Mouse (Mus musculus) midbrain, embryonic 11.5 days (tissue): ENCODE measurements around the gene Ap3m1. TPM values are rescaled to one million over a fixed set of nuclear protein-coding genes. Genes with fewer than 3 reads are reported as not detected.

Experiments
- ATAC-seq: fragments of 200-750 bp; cut with Nextera tagmentation; 2 replicates; pipeline ENCODE4 v1.8.0; 2017; ENCODE audit warnings: moderate TSS enrichment, moderate library complexity; ENCODE audit not compliant: low FRiP score
- DNase-seq: peaks from one replicate; pipeline ENCODE4 v3.0.0; 2015; ENCODE audit warnings: low spot score; ENCODE audit errors: missing footprints
- H3K27ac ChIP-seq: fragments of 300-500 bp; sonication (generic); 2 replicates; pipeline ENCODE4 v1.5.1; 2014; ENCODE audit warnings: low read depth, low read length
- H3K27me3 ChIP-seq: fragments of 300-500 bp; sonication (generic); 2 replicates; pipeline ENCODE4 v1.6.1; 2014; ENCODE audit warnings: mild to moderate bottlenecking, low read length, moderate library complexity, mixed read lengths; ENCODE audit not compliant: control insufficient read depth, insufficient read depth
- H3K36me3 ChIP-seq: fragments of 300-500 bp; sonication (generic); 2 replicates; pipeline ENCODE4 v1.6.1; 2014; ENCODE audit warnings: mild to moderate bottlenecking, low read length, moderate library complexity, mixed read lengths; ENCODE audit not compliant: control insufficient read depth, insufficient read depth
- H3K4me1 ChIP-seq: fragments of 300-500 bp; sonication (generic); 2 replicates; pipeline ENCODE4 v1.6.1; 2014; ENCODE audit warnings: low read length; ENCODE audit not compliant: control insufficient read depth, insufficient read depth
- H3K4me2 ChIP-seq: fragments of 300-500 bp; sonication (generic); 2 replicates; pipeline ENCODE4 v1.6.1; 2014; ENCODE audit warnings: mild to moderate bottlenecking, moderate library complexity
- H3K4me3 ChIP-seq: fragments of 300-500 bp; sonication (generic); 2 replicates; pipeline ENCODE4 v1.5.1; 2014; ENCODE audit warnings: low read depth, low read length
- H3K9ac ChIP-seq: fragments of 300-500 bp; sonication (generic); 2 replicates; pipeline ENCODE4 v1.6.1; 2014; ENCODE audit warnings: low read length
- H3K9me3 ChIP-seq: fragments of 300-500 bp; sonication (generic); 2 replicates; pipeline ENCODE4 v1.6.1; 2016; ENCODE audit warnings: low read length; ENCODE audit not compliant: control insufficient read depth
- WGBS: fragments of 180-500 bp; shearing (Covaris S2); extraction: QIAGEN DNeasy Blood & Tissue Kit; methylation state at CpG from one replicate; pipeline ENCODE4 v1.1.7; 2014; 5-methylcytosine and 5-hydroxymethylcytosine counted together
- polyA plus RNA-seq: library from polyadenylated mRNA; unstranded; fragments of >200 nt; fragmentation: Nextera tagmentation; extraction: Ambion mirVana; gene quantifications from 2 replicates; pipeline ENCODE4 v1.2.1, GENCODE M21; 2014

The Ap3m1 gene
- polyA plus RNA-seq, 1 experiment from 2014 or later = 143 TPM

- Histone ChIP-seq H3K27ac (no peak overlapping the region), H3K9me3 (no peaks in the 10 kb centered on the region), H3K4me2 (peak overlapping the region; percentile 57), H3K9ac (peak overlapping the region; percentile 74), H3K27me3 (no peaks in the 10 kb centered on the region), H3K36me3 (no peaks in the 10 kb centered on the region), H3K4me3 (peak overlapping the region; percentile 45), H3K4me1 (peaks cover 5% of the 10 kb centered on the region; the same call in 1 of the 2 replicates)
- DNase-seq = peak; percentile 99
- peak; percentile 99 for ATAC-seq
- WGBS = under 1% methylated on average over 56 of the region's 59 CpGs
These were observed 23.6 kb upstream of the Ap3m1 start for GRCm38 (mm10) chr14:21075751-21076500.

- ATAC-seq (no peak), DNase-seq (no peak)
- Histone ChIP-seq H3K4me3 (no peak overlapping the region), H3K9me3 (no peaks in the 10 kb centered on the region), H3K36me3 (no peaks in the 10 kb centered on the region), H3K4me2 (no peak overlapping the region), H3K4me1 (peaks cover 5% of the 10 kb centered on the region; the same call in 1 of the 2 replicates), H3K9ac (no peak overlapping the region), H3K27ac (no peak overlapping the region), H3K27me3 (no peaks in the 10 kb centered on the region)
- 70% methylated on average over 11 of the region's 11 CpGs for WGBS
These were observed 22.4 kb upstream of the Ap3m1 start for GRCm38 (mm10) chr14:21074398-21075320.

GRCm38 (mm10) chr14:21073981-21074380 lies 21.7 kb upstream of the Ap3m1 start:
- no peak overlapping the region for H3K9ac ChIP-seq
- H3K4me1 ChIP-seq = peaks cover 5% of the 10 kb centered on the region; the same call in 1 of the 2 replicates
- ATAC-seq (no peak), DNase-seq (no peak)
- H3K36me3 ChIP-seq = no peaks in the 10 kb centered on the region
- no peaks in the 10 kb centered on the region for H3K9me3 ChIP-seq
- no peaks in the 10 kb centered on the region for H3K27me3 ChIP-seq
- H3K4me2 ChIP-seq = no peak overlapping the region
- no peak overlapping the region for H3K4me3 ChIP-seq
- H3K27ac ChIP-seq = no peak overlapping the region
- 72% methylated on average over 3 of the region's 3 CpGs for WGBS

- Histone ChIP-seq H3K27ac (no peak overlapping the region), H3K4me2 (no peak overlapping the region), H3K27me3 (no peaks in the 10 kb centered on the region), H3K9ac (no peak overlapping the region), H3K36me3 (no peaks in the 10 kb centered on the region), H3K9me3 (no peaks in the 10 kb centered on the region), H3K4me1 (no peaks in the 10 kb centered on the region), H3K4me3 (no peak overlapping the region)
- ATAC-seq (no peak), DNase-seq (no peak)
- 91% methylated on average over 5 of the region's 5 CpGs for WGBS
These were observed 17.3 kb upstream of the Ap3m1 start for GRCm38 (mm10) chr14:21069594-21069993.

- ATAC-seq (no peak), DNase-seq (no peak)
- Histone ChIP-seq H3K4me3 (no peak overlapping the region), H3K9ac (no peak overlapping the region), H3K27ac (no peak overlapping the region), H3K4me1 (no peaks in the 10 kb centered on the region), H3K9me3 (no peaks in the 10 kb centered on the region), H3K36me3 (no peaks in the 10 kb centered on the region), H3K4me2 (no peak overlapping the region), H3K27me3 (no peaks in the 10 kb centered on the region)
- 82% methylated on average over 8 of the region's 8 CpGs for whole genome bisulfite sequencing
These were observed 13.3 kb upstream of the Ap3m1 start for GRCm38 (mm10) chr14:21065490-21066162.

- Histone ChIP-seq H3K36me3 (no peaks in the 10 kb centered on the region), H3K9ac (no peak overlapping the region), H3K4me3 (no peak overlapping the region), H3K27ac (no peak overlapping the region), H3K9me3 (no peaks in the 10 kb centered on the region), H3K4me1 (no peaks in the 10 kb centered on the region), H3K4me2 (no peak overlapping the region), H3K27me3 (no peaks in the 10 kb centered on the region)
- 58% methylated on average over 1 of the region's 1 CpGs for whole genome bisulfite sequencing
- no peak for ATAC-seq
- DNase-seq = no peak
These were observed 12.0 kb upstream of the Ap3m1 start for GRCm38 (mm10) chr14:21064321-21064720.

GRCm38 (mm10) chr14:21062766-21063513 lies 10.6 kb upstream of the Ap3m1 start:
- H3K4me2 ChIP-seq = no peak overlapping the region
- no peak for DNase-seq
- H3K27me3 ChIP-seq = no peaks in the 10 kb centered on the region
- H3K4me3 ChIP-seq = no peak overlapping the region
- no peaks in the 10 kb centered on the region for H3K4me1 ChIP-seq
- no peak for ATAC-seq
- H3K9ac ChIP-seq = no peak overlapping the region
- no peaks in the 10 kb centered on the region for H3K36me3 ChIP-seq
- no peak overlapping the region for H3K27ac ChIP-seq
- no peaks in the 10 kb centered on the region for H3K9me3 ChIP-seq
- 76% methylated on average over 5 of the region's 5 CpGs for WGBS

- ATAC-seq (no peak), DNase-seq (no peak)
- H3K9ac ChIP-seq = no peak overlapping the region
- no peak overlapping the region for H3K4me3 ChIP-seq
- H3K4me2 ChIP-seq = no peak overlapping the region
- no peaks in the 10 kb centered on the region for H3K27me3 ChIP-seq
- WGBS = 94% methylated on average over 2 of the region's 2 CpGs
- no peak overlapping the region for H3K27ac ChIP-seq
- no peaks in the 10 kb centered on the region for H3K9me3 ChIP-seq
- H3K36me3 ChIP-seq = no peaks in the 10 kb centered on the region
- no peaks in the 10 kb centered on the region for H3K4me1 ChIP-seq
These were observed 6.7 kb upstream of the Ap3m1 start for GRCm38 (mm10) chr14:21058972-21059371.
